Mouse (Mus musculus) embryo, embryonic 9.5 days (tissue): ENCODE data around the gene Fam217b.

ENCODE experiments used
- DNase-seq: peaks from one replicate; pipeline ENCODE4 v3.0.0-alpha.2; 2017; ENCODE audit errors: extremely low spot score

The Fam217b gene

GRCm38 (mm10) chr2:178414261-178415149, at the start of gene Fam217b, which contains the start of gene Ppp1r3d:
Gene Fam217b, plus strand, starts transcription at chr2:178414524.
Gene Ppp1r3d, minus strand, starts transcription at chr2:178414472.
- peak; percentile 72 for DNase-seq

GRCm38 (mm10) chr2:178407053-178407815, 7.1 kb upstream of the Fam217b start, which contains the start of gene Sycp2:
Gene Sycp2, minus strand, starts transcription at chr2:178407685.
- no peak for DNase-seq

- DNase-seq: no peak
Observed at GRCm38 (mm10) chr2:178409024-178409423, 5.3 kb upstream of the Fam217b start.

- no peak for DNase-seq
Observed at GRCm38 (mm10) chr2:178410286-178410685, 4.0 kb upstream of the Fam217b start.

- DNase-seq: no peak
Observed at GRCm38 (mm10) chr2:178412598-178412997, 1.7 kb upstream of the Fam217b start.

GRCm38 (mm10) chr2:178413081-178413480, 1.2 kb upstream of the Fam217b start:
- DNase-seq: peak; percentile 17

- DNase-seq: no peak
Observed at GRCm38 (mm10) chr2:178413481-178414260, 653 bp upstream of the Fam217b start.

- DNase-seq: no peak
Observed at GRCm38 (mm10) chr2:178415150-178415448, 775 bp downstream of the Fam217b start.

- DNase-seq: no peak
Observed at GRCm38 (mm10) chr2:178416427-178416826, 2.1 kb downstream of the Fam217b start.

- no peak for DNase-seq
Observed at GRCm38 (mm10) chr2:178416970-178417369, 2.6 kb downstream of the Fam217b start.

- no peak for DNase-seq
Observed at GRCm38 (mm10) chr2:178420576-178420975, 6.3 kb downstream of the Fam217b start.

- peak; percentile 12 for DNase-seq
Observed at GRCm38 (mm10) chr2:178421603-178422002, 7.3 kb downstream of the Fam217b start.

GRCm38 (mm10) chr2:178422186-178422585, 7.9 kb downstream of the Fam217b start:
- DNase-seq: peak; percentile 43

GRCm38 (mm10) chr2:178423223-178423622, 8.9 kb downstream of the Fam217b start:
- DNase-seq: no peak

GRCm38 (mm10) chr2:178426229-178426628, 11.9 kb downstream of the Fam217b start:
- DNase-seq: no peak

GRCm38 (mm10) chr2:178427181-178427580, 12.9 kb downstream of the Fam217b start:
- no peak for DNase-seq

- no peak for DNase-seq
Observed at GRCm38 (mm10) chr2:178428183-178428582, 13.9 kb downstream of the Fam217b start.

- DNase-seq: no peak
Observed at GRCm38 (mm10) chr2:178428676-178429075, 14.4 kb downstream of the Fam217b start.

- no peak for DNase-seq
Observed at GRCm38 (mm10) chr2:178429426-178429825, 15.1 kb downstream of the Fam217b start.

GRCm38 (mm10) chr2:178430231-178430630, 15.9 kb downstream of the Fam217b start, which contains the start of gene Cdh26:
Gene Cdh26, plus strand, starts transcription at chr2:178430531.
- DNase-seq: no peak

GRCm38 (mm10) chr2:178433495-178433894, 19.2 kb downstream of the Fam217b start:
- no peak for DNase-seq

GRCm38 (mm10) chr2:178433903-178434302, 19.6 kb downstream of the Fam217b start:
- DNase-seq: no peak
